Mouse (Mus musculus) cerebellum, adult 11-12 months (tissue): Measurements from ENCODE around the gene Pbx1.

Source experiments
- DNase-seq: peaks from one replicate; pipeline ENCODE4 v3.0.0; 2022

Pbx1 gene

DNA sequence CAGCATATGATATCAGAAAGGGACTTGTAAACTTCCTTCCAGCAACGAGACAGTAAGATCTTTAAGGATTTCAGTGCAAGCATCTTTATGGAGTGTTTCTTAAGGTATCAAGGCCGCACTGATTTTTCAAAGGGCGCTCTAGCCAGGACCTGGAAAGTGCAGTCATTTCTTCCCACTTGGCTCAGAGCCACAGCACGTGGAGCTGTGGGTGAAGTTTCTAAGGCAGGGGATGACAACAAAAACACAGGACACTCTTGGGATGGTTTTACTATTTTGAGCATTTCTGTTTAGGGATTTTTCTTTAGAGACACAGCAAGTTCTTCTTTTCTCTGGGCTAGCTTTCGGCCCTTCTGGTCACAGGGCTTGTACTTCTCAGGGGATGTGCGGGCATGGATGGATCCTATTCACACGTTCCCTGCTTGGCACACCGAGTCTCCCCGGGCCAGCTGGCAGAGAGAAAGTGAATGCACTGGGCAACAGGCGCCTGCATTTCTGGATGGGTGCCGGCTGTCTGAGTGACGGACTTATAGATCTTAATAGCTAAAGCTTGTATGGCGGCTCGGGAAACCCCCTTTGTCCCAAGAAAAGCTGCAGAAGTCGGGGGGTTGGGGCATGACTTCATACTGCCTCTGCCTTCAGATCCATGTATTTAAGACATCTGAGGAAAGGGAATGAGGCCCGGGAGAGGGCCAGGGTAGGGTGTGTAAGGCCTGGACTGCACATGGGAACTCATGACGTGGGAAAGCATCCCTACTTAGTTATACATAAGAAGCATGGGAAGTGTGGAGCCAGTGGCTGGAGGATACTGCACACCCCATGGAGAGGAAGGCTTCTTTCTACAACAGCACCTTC lies 215.9 kb downstream of the Pbx1 start:
- peak; percentile 81 for DNase-seq

DNA sequence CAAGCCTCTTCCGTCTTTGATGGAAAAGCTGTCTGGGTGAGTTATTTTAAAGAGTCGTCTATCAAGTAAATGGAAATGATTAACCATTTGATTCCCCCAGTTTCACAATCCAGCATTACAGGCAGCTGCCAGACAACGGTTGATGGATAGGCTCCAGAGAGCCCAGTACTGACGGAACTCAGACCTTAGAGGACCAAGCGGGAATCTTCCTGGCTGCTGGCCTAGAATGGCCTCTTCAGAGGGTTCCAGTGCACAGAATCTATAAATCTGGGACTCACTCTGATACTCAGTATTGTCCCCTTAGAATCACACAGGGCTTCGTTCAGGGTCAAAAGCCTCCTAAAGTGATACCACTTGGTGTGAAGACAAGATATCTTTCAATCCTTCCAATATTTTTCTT lies 216.6 kb downstream of the Pbx1 start:
- DNase-seq = no peak

DNA sequence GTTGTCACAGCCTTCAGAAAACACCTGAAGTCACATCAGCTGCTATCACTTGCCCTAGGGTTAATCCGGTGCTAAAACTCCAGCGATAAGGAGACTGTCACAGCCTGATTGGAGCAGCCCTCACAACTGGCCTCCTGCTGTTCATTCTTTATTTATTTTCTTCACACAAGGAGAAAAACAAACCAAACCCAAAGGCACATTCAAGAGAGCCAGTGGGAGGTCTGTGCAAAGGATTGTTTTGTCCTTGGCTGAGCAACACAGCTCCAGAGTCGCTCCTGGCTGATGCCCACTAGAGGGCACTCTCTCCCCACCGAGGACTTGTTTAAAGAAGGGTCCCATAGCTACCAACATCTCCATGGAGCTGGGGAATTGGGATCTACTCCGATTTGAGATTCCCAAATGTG lies 218.0 kb downstream of the Pbx1 start:
- peak; percentile 68 for DNase-seq

DNA sequence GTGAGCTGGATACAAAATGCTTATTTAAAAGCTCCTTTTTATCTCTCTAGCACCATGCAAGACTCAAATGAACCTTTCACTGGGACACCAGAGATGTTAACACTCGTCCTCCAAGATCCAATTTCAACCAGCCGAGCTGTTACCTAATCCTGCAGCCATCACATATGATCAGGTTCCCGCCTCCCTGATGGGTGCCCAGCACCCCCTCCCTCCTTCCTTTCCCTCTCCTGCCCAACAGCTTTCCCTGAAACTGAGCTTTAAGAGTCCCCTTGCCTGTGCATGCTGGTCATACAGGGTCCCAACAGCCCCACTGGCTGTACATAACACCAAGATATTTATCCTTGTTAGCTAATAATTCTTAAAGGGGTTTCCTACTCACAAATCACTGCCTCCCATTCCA lies 218.5 kb downstream of the Pbx1 start:
- DNase-seq = no peak

DNA sequence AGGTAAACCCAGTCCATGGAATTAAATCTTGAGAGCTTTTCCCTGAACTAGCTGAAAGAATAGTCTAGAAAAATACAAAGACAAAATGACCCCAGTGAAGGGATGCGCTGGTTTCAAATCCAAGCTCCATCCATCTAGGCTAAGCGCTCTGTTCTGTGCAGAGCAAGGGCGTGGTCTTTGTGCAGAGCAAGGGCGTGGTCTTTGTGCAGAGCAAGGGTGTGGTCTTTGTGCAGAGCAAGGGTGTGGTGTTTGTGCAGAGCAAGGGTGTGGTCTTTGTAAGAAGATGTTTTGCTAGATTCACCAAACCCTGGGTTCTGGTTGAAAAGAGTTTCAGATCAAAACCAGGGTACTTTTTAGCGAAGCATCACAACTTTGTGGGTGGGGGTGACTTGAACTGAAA lies 221.7 kb downstream of the Pbx1 start:
- no peak for DNase-seq

DNA sequence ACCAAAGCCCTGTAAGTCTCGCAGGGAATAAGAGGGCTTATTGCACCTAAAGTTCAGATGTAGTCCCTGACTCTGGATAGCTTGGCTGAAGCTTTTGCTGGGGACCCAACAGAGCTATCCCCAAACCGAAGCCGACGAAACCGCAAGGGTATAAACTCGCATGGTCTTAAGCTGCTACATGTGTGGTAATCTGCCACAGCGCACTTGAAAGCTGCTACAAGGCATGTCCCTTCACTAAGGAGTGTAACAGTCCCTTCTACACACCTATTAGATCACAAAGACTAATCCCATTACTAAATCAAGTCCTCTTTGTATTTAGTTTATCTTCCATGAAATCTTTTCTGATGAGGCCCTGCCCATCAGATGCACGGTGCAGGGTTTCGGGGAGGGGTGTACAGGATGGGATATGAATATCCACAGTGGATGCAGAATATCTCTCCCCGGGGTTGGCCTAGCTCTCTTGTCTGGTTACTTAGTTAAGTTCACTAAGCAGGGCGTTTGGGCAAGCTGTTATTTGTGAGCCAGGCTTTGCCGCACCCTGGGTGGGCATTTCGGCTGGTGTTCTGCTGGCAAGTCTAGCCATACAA lies 231.4 kb downstream of the Pbx1 start:
- DNase-seq = no peak

DNA sequence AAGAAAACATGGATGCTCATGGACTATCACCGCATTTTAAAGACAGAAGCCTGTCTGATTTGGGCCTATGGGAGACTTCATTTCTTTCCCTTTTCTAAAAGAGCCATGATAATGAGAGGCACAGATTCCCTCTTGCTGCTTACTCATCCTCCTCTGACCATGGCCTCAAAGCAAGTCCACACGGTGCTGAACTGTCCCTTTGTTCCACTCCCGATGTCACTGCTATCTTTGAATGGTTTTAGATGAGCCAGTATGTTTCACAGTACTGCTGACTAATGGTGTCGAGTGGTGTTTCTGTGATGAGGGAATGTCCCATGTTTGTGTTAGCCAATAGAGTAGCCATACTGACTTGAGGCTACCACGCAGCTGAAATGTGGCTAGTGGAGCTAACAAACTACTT lies 233.8 kb downstream of the Pbx1 start:
- no peak for DNase-seq

DNA sequence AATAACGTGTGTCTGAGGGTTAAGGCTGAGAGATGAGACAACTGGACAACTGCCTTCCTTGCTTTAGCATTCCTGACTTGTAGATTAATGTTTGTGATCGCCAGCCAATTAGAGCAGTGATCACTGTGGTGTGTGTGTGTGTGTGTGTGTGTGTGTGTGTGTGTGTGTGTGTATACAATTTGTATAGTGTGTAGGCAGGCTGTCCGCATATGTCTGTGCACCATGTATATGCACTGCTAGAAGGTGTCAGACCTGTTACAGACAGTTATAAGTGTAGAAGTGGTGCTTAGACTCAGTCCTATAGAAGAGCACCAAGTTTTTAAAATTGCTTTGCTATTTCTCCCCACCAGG lies 234.2 kb downstream of the Pbx1 start:
- no peak for DNase-seq

DNA sequence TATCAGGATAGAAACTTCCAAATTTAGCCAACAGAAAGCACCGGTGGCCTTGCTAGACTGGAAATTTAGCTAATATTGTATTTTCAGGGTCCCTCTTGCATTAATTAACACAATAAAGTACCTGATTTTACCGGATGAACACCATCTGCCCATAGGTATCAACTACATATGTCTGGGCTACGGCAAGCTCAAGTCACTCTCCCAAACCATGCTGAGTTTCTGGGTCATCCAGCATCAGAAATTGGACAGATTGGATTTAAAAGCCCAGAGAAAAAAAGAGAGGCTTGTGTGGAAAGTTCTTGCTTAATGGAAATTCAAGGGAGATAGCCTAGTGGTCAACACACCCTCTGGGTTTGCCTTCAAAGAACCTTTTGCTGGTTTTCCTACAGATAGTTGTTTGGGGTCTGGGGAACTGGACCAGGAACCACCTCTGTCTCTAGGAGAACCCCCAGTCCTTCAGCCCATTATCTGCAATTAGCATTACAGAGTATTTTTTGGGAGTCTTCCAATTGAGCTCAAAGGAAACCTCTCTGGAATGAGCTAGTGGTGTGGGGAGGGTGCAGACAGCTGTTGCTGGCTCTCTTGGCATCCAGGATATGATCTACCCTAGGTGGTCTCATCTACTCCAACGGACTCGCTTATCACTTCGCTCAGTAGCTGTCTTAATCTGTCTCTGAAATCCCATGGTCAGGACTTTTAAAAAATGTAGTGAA lies 234.7 kb downstream of the Pbx1 start:
- DNase-seq = peak; percentile 11

DNA sequence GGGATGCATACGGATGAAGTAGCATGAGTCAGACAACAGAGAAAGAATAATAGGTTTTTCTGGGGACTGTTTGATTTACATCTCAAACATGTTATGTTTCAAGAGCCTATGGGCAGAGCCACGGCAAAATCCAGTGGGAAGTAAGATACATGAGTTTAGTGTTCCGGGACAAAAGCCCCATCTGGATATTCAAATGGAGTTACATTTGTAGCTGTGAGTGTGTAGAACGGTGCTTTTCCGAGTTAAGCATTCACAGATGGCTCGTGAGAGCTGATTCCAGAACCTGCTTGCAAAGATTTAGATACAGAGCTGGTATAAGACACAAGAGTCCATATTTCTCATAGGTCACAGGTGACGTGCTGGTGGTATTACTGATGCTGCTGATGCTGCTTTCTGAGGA lies 238.7 kb downstream of the Pbx1 start:
- DNase-seq = no peak

DNA sequence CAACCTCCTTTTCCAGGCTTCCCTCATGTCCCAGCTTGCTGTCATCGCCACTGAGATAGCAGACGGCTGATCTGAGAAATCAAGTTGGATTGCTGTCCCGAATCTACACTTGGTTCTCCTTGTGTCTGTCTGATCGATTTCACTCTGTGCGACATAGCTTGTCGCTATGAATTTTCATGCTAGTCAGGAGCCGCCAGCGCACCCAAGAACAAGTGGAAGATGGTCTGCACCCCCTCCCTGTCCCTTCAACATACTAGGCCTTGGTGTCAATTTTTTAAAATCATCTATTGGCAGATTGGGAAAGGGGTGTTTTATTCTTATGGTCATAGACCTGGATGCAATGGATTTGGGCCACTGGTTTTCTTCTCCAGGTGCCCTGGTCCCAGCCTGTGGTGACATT lies 249.3 kb downstream of the Pbx1 start:
- DNase-seq = no peak

DNA sequence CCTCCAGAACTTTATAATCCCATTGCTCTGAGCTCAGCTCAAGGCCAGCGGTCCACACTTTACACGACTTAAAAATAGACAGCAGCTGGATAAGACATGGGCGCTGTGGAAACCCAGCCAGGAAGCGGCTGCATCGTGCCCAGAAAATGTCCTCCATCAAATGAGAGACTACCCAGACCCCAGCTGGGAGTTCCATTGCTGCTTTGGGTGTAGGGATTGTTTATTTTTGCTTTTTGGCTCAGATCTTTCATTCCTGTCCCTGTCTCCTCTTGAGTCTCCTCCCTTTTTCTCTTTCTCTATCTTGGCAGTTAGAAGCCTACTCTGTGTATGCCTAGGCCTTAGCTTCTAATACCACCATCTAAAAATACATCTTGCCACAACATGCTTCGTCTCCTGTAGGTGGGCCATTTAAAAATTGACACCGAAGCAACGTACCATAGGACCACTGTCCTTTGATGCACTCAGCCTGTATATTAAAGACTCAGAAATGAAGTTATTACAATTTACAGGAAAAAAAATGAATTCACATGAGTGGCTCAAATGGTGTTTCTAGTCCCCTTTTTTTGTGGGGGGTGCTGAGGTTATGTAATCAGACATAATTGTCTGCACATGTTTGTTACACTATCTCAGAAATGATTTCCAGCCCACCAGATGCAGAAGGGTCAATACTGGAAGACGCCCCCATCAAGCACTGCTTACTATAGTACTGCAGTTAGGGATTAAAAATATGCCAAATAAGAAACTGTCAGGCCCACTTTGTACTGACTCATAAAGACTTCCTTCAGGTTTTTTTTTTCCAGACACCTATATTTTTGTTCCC lies 251.2 kb downstream of the Pbx1 start:
- no peak for DNase-seq

DNA sequence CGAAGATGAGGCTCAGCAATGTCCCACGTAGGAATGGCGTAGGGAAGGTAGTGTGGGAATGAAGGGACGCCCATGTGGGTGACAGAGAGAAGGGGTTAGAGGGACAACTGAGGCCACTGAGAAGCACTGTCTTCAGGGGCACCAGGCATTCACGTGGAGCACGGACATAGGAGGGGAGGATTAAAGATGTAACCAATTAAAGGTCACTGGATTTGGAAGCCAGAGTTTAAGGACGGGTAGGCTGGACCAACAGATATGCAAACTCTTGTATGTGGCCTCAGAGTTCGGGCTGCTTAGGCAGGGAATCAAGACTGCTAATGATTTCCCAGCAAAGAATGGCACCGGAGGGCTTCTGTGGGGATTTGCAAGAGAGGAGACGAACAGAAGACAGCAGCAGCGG lies 252.4 kb downstream of the Pbx1 start:
- DNase-seq = peak; percentile 14

DNA sequence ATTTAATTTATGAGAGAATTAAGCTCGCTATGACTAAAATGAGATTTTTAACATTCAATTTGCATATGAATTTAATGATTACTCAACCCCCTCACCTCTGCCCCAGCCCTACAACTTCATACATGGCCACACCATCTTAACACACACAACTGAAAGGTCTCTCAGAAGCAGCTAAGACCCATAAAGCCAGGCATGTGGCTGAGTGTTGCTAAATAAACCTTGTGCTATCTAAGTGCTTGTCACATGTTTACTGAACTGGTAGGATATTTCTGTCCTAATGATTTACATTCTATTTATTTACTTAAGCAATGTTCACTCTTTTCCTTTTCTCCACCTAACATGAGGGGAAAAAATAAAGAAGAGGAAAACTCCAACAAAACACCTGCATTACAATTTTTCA lies 253.5 kb downstream of the Pbx1 start:
- no peak for DNase-seq

DNA sequence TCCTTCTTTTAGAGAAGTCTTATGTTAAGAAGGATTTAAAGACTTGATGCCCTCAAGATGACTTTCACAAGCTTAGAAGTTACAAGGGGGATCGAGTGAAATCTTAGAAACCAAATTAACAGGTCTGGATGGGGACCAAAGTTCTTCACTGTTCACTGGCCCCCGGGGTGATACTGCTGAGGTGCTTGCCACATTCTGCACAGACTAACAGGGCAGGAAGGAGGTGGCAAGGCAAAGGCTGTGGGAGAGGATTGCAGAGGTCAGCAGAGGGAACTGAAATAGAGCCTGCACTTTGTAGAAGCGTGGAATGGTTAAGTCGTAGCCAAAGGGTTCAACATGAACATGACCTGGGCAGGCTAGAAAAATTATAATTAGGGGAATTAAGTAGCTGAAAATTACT lies 256.5 kb downstream of the Pbx1 start:
- DNase-seq = no peak

DNA sequence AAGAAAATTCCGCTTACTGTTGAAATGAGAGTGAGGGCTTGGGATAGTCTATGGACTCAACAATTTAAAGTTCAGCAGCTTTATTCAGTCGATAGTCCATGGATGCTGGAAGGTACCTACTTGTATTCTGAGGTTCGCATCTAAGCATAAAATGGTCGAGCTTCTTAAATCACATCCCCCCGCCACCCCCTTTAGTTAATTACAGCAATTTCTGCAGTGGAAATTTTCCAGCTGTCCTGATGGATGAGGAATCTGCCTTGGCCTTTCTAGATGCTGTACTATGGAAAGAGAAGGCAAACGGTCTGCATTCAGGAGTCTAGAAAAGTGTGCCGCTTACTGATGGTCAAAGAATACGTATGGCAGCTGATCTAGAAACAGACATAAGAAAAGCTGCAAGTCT lies 262.3 kb downstream of the Pbx1 start:
- DNase-seq = no peak

DNA sequence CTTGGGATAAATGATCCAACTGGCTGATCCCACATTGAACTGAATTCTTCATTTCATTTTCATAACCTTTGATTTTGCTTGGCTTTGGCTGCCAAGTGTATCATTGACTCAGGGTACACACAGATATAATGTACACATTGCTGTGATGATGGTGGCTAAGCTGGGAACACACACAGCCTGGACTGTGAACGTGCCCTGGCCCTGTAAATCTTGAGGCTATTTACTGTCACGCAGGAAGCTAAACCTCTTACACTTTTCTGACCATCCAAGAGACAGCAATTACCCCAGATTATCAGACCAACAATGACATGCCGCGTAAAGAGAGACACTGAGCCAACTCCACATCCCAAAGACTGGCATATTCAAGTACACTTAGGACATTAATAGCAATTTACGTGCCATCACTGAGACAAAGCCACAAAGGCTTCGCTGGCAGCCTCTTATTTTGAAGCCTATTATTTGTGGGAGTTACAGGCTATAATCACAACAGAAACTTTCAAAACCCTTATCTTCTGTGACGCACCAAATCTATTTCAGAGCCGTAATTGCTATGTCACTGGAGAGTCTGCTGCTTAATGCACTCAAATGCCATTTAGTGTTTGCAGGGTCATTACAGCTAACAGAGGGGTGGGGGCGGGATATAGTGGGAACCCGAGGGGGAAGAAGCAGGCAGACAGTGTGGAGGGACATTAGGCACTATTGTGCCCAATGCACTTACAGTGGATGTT lies 262.9 kb downstream of the Pbx1 start:
- DNase-seq = no peak

DNA sequence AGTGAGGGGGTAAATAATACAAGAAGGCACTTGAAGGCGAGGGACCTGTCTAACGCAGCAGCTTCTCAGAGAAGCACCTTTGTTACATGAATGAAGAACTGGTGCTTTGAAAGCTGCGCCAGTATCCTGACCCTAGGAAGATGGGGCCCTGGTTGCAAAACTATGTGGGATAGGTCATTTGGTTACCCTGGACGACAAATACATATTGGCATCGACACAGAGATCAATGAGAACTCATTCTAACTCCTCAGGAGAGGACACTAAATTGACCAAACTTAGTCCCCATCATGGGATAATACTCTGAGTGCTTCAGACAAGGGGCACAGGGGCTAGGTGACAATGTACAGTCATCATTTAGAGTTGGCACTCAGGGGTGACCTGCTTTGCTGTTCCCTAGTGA lies 264.3 kb downstream of the Pbx1 start:
- DNase-seq = no peak

DNA sequence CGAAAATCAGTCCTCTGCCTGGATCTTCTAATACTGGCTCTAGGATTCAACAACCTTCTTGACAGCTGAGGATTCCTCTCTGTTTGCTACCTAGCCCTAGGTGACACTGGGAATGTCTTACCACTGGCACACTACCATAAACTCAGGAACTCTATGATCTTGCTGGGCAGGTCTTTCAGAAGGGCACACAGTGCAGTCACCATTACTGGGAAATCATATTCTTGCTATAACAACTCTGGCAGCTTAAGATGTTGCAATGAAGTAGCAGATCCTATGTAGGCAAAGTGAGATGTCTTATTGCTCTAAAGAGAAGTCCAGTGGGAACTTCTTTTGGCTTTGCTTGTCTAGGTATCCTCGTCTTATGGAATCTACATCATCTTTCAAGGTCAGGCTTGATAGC lies 265.2 kb downstream of the Pbx1 start:
- DNase-seq = no peak

DNA sequence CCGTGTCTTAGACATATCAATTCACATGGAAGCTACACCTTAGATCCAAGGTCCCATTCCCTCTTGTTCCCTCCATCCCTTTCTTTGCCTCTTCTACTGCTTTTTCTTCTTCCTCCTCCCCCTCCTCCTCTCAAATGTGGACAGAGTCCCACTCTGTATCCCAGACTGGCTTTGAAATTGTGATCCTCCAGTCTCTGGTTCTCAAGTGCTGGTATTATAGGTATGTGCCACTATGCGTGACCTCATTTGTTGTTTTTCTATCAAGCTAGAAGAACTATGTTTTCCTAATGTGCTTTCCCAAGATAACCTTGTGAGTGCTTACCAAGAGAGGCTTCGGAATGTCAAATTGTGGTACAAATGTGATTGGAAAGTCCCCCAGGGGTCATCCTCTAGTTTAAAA lies 267.1 kb downstream of the Pbx1 start:
- no peak for DNase-seq

DNA sequence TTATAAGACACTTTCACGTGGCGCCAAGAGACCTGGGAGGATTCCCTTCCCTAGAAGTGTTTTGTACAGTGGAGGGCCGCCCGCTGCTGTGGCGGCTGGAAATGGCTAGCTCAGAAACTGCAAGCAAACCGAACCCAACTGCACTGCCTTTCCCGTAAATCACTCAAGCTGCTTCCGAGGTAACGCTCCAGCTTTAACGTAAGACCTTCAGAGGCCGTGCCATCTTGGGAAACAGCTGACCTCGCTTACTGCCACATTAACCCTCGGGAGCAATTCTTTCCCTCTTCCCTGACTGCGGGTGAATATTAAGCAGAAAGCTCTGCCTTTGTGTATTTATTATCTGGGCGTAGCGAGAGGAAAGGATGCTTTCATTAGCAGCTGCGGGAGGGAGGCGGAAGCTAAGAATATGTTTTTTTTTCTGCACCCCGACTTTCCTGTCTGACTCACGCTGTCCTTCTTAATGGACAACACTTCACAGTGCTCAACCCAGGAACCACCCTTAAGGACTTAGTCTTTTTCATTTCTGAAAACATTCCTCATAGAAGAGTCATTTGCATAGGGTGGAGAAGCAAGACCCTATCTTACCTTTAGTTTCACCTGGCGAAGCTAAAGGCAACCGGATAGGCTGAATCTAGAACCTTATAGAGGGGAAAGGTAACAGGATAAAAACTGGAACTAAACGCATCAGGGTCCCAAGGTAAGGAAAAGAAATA lies 268.4 kb downstream of the Pbx1 start:
- no peak for DNase-seq

DNA sequence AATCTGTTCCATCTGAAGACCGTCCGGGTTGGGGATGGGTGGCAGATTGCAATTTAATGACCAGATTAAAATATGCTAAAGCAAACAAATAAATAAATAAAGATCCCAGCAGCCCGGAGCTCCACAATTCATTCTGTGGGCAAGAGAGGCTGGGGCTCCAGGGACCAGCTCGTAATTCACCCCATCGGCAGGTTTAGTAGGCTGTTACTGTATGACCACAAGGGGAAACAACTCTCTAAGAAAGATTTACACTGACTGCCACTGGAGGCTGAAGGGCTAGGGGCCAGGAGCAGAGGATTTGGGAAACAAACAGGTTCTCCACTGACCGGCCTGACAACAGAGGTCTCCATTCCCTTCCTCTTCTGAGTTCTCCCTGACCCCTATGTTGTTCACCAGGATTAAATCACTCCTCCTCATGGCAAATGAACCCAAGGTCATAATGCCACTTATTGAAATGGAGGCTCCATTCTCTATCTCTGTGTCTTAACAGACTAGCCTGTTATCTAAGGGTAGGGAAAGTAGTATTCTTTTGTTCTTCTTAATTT lies 292.9 kb downstream of the Pbx1 start:
- DNase-seq = no peak
